Mouse (Mus musculus): ENCODE results near the gene Zfp493.

DNA sequence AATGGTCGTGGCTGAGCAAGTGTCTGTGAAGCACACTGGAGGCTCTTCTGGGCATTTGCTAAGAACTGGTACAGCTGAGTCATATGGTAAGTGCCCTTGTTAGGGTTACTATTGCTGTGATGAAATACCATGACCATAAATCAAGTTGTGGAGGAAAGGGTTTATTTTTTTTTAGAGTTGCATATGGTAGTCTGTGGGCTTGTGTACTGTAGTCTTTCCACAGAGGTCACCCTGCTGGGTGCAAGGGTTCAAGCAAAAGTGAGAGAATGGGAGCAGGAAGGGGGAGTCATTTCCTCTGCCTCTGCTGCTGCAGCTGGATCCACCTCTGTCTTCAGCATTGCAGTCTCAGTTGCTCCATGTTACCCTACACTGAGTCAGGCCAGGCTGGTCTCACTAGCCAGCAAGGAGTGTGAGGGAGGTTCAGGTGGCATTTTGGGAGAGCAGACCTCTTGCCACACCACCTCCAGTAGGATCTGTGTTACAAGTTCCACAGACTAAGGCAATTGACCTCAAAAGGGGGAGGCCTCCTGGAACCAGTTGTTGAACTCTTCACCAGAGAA lies 32.2 kb downstream of the Zfp493 start:
- no peak for TF ChIP-seq USF1 (IDR thresholded peaks at IDR 0.05; ENCODE audit: low read depth)
- TF ChIP-seq POLR2AphosphoS2 (IDR thresholded peaks at IDR 0.05; ENCODE audit: insufficient read length, low read depth): no peak
